Mouse (Mus musculus) spleen, adult 2 months (tissue): Measurements from ENCODE around the gene Acot11.

Experiments
- CTCF ChIP-seq: fragments of 200-500 bp; IDR thresholded peaks from 2 replicates; pipeline ENCODE4 v1.5.1; 2011; ENCODE audit warnings: mild to moderate bottlenecking, inconsistent platforms; ENCODE audit not compliant: insufficient read depth, insufficient read length, insufficient replicate concordance; ENCODE audit errors: extremely low read depth
- POLR2A ChIP-seq: fragments of 200-500 bp; IDR thresholded peaks from 2 replicates; pipeline ENCODE4 v1.6.1; 2011; ENCODE audit warnings: low read depth, low read length, inconsistent platforms

DNA sequence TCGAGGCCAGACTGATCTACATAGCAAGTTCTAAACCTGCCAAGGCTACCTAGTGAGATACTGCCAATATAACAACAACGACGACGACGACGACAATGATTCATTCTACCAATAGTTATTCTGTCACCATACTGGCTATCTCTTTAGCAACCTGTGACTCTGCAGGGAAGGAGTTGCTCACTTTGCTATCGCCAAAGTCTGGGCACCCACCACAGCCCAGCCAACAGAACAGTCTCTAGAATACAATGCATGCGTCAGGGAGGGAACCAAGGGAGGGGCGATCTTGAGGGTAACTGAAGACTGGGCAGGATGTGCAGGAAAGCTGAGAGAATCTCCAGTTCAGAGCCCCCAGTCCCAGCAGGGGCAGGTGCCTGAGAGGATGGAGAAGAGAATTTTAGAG is 32.6 kb upstream of the Acot11 start:
- TF ChIP-seq CTCF (no peak), POLR2A (no peak)
